Mouse (Mus musculus): Measurements from ENCODE around the gene Prl7c1.
"Not testable (repeated sequence)": the region's sequence is repeated elsewhere in the genome, so short reads cannot be mapped to it uniquely, and the experiment has no call there.

The Prl7c1 gene

GRCm38 (mm10) chr13:27780704-27781103 lies at the start of gene Prl7c1:
TSS of gene Prl7c1 (minus strand) at chr13:27780804.
- DNase-seq (ENCODE audit: low spot score): not testable (repeated sequence)

- no peak for DNase-seq (ENCODE audit: low spot score)
Measured at GRCm38 (mm10) chr13:27802765-27803164, 22.2 kb upstream of the Prl7c1 start.

GRCm38 (mm10) chr13:27801354-27801753 lies 20.8 kb upstream of the Prl7c1 start, which contains the start of gene Prl2a1:
TSS of gene Prl2a1 (plus strand) at chr13:27801654.
- no peak for DNase-seq (ENCODE audit: low spot score)

- no peak for DNase-seq (ENCODE audit: low spot score)
Measured at GRCm38 (mm10) chr13:27799303-27799702, 18.7 kb upstream of the Prl7c1 start.

GRCm38 (mm10) chr13:27734512-27735186 lies 46.0 kb downstream of the Prl7c1 start:
- no peak for DNase-seq (ENCODE audit: low spot score)

GRCm38 (mm10) chr13:27730286-27730959 lies 50.2 kb downstream of the Prl7c1 start:
- DNase-seq (ENCODE audit: low spot score): not testable (repeated sequence)

GRCm38 (mm10) chr13:27725057-27725456 lies 55.5 kb downstream of the Prl7c1 start:
- DNase-seq (ENCODE audit: low spot score): not testable (repeated sequence)
